Mouse (Mus musculus) adrenal gland, postnatal 4 days (tissue): ENCODE data around the gene Eif4a2. TPM values are rescaled to one million over a fixed set of nuclear protein-coding genes. Genes with fewer than 3 reads are reported as not detected.
"Not testable (repeated sequence)": the region's sequence is repeated elsewhere in the genome, so short reads cannot be mapped to it uniquely, and the experiment has no call there.

Experiments used
- DNase-seq, 2 experiments: peaks; one replicate each; pipeline ENCODE4 v3.0.0; 2021 to 2022; ENCODE audit warnings: low spot score in 2 of 2, mixed read lengths in 2 of 2
- long read RNA-seq, 2 experiments: library from polyadenylated mRNA; stranded (forward); transcript quantifications; one replicate each; pipeline ENCODE4 v2.0.0; 2021
- total RNA-seq, 2 experiments: library from RNA; stranded (reverse); gene quantifications; 2 replicates each; pipeline ENCODE4 v1.2.3; 2021

The Eif4a2 gene
- 100 to 1,000 TPM; 482 to 508 TPM for total RNA-seq
- long read RNA-seq, experiment 1, transcript Eif4a2-210 (10 exons, 1,737 nt) = minor isoform, 12 of 202 reads
- long read RNA-seq, experiment 1, transcript Eif4a2-223 (10 exons, 2,203 nt) = minor isoform, 14 of 202 reads
- long read RNA-seq, experiment 1, transcript Eif4a2-201 (11 exons, 2,208 nt) = major isoform, 84 of 202 reads
- long read RNA-seq, experiment 1, transcript Eif4a2-203 (11 exons, 1,227 nt) = minor isoform, 34 of 202 reads
- long read RNA-seq, experiment 1, partial matches to known transcripts = 9 of 202 reads
- long read RNA-seq, experiment 1, other reads (novel, unspliced or antisense) = 40 of 202 reads
- long read RNA-seq, experiment 2, transcript Eif4a2-202 (11 exons, 2,708 nt) = minor isoform, 13 of 373 reads
- long read RNA-seq, experiment 2, transcript Eif4a2-223 (10 exons, 2,203 nt) = minor isoform, 21 of 373 reads
- long read RNA-seq, experiment 2, transcript Eif4a2-201 (11 exons, 2,208 nt) = major isoform, 135 of 373 reads
- long read RNA-seq, experiment 2, transcript Eif4a2-203 (11 exons, 1,227 nt) = minor isoform, 54 of 373 reads
- long read RNA-seq, experiment 2, partial matches to known transcripts = 54 of 373 reads
- long read RNA-seq, experiment 2, other reads (novel, unspliced or antisense) = 82 of 373 reads

DNA sequence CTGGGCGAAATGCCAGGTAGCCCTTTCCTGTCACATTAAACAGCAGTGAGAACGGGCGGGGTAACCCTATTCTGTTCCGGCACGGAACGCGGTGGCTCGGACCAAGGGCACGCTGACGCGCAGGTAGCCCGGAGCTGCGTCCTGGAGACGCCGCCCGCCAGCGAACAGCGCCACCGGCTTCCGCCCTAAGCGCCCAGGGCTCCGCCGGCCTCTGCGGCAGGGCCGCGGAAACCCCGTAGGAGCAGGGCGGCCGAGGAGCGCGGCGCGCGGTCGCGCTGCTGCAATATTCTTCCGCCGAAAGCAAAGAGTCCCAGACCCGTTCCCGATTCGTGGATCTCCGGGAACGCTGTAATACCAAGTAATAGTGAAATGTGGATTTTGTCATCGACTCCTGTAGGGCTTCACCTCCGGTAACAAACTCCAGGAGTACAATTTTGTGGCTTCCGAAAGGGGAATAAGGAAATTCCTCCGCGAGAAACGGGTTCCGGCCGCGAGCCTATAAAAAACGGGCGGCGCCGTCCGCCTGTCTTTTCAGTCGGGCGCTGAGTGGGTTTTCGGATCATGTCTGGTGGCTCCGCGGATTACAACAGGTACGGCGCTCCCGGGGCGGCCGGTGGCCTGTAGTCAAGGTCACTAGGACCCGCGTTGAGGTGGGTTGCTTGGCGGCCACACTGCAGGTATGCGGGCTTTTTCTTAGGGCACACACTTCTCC is at the start of gene Eif4a2:
Gene Eif4a2 (plus strand): TSS at position 214 of the 712 bp plus-strand sequence.
- DNase-seq = peak; percentile 85 to 87

GRCm38 (mm10) chr16:23057668-23058447 is 49.4 kb upstream of the Eif4a2 start, which contains the start of gene Kng1:
Kng1 (plus strand) TSS chr16:23057865.
- DNase-seq = not testable (repeated sequence)

DNA sequence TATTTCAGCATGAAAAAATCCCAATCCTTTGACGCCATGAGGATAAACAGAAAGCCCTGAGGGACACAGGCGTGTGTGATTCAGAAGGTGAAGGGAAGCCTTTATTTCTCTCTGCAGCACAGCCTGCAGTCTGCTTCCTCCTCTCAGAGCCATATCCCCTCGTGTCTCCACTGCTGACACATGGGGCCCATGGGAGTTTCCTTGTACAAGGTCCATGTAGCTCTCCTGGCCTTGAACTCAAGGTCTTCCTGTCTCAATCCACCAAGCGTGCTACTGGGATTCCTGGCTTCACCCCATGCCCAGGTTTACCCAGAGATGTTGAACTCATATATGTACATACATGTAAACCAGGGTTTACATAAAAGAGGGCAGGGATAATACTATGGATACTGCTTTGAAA is 47.6 kb upstream of the Eif4a2 start:
- not testable (repeated sequence) for DNase-seq

GRCm38 (mm10) chr16:23060781-23061325 is 46.4 kb upstream of the Eif4a2 start:
- DNase-seq = not testable (repeated sequence)

DNA sequence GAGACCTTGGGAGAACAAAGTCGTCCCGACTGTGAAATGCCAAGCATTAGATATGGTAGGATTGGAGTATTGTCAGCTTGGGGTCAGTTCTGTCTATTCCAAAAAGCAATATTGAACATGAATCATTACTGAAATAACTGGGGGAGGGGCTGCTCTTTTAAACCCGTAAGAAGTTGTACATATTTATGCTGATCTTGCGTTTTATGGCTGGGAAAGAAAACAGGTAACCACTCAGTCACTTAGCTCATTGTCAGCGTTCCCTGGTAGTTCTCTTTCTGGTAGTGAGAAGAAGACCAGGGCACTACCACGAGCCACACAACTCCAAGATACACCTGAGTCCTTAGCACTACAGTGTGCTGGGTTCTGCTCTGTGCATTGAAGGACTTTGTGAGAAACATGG is 29.7 kb upstream of the Eif4a2 start:
- not testable (repeated sequence) for DNase-seq

DNA sequence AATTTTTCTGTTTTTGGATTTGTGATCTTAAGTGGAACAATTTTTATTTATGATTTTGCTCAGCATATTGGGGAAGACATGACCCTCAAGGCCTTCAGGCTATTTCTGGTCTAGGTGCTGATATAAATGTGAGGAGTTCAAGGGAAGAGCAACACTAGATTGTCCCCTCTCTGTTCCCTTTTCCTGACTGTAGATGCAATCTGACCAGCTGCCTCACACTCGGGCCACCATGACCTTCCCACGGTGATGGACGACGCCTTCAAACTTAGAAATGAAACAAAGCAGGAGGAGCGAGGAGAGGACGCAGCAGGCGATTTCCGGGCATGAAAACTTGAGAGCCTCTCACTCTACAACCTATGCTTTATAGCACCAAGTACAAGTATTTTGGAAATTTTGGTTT is 20.1 kb upstream of the Eif4a2 start:
- DNase-seq = not testable (repeated sequence)

DNA sequence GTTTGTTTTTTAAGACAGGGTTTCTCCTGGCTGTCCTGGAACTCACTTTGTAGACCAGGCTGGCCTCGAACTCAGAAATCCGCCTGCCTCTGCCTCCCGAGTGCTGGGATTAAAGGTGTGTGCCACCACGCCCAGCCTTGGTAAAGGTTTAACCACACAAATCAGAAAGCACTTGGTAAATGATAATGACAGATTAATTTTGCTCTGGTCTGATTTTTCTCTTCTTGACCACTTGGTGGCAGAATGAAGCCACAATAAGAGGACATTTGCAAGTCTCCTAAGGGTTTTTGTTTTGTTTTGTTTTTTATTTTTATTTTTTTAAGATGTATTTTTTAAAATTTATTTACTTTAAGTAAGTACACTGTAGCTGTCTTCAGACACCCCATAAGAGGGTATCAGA is 19.5 kb upstream of the Eif4a2 start:
- not testable (repeated sequence) for DNase-seq

GRCm38 (mm10) chr16:23088491-23088890 is 18.8 kb upstream of the Eif4a2 start:
- not testable (repeated sequence) for DNase-seq

DNA sequence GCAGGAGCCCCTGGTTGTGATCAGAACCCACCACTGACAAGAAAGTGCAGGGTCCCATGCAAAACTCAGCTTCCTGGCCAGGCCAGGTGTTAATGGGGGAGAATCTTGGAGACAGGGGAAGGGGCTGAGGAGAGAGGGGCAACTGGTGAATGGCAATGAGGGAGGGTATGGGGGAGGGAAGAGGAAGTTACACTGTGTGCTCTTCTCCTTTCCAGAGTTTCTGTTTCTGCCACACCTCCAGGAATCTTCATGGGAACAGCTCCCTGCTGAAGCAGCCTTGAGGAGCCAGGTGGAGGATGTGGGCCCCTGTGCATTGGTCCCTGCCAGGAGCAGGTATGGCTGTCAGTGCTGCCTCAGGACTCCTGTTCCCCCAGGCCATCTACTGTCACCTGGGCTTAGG is 15.9 kb upstream of the Eif4a2 start:
- not testable (repeated sequence) for DNase-seq

DNA sequence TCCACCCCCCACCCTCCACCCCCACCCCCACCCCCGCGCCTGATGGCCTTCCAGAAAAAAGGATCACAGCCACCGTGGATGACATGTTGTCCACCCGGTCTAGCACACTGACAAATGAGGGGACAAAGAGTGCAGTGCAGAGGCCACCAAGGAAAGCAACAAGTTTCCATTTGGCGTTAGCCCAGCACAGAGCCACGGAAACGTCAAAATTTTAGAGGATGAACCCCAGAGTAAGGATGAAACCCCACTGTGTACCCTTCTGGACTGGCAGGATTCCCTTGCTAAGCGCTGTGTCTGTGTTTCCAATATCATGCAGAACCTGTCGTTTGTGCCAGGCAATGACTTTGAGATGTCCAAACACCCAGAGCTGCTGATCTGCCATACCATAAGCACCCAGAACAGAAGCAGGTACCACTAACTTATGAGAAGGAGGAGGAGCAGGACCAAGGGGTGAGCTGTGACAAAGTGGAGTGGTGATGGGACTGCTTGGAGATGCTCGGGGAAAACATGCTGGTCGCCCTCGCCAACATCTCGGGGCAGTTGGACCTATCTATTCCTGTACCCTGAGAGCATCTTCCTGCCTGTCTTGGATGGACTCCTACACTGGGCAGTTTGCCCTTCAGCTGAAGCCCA is 13.8 kb upstream of the Eif4a2 start:
- no peak for DNase-seq

DNA sequence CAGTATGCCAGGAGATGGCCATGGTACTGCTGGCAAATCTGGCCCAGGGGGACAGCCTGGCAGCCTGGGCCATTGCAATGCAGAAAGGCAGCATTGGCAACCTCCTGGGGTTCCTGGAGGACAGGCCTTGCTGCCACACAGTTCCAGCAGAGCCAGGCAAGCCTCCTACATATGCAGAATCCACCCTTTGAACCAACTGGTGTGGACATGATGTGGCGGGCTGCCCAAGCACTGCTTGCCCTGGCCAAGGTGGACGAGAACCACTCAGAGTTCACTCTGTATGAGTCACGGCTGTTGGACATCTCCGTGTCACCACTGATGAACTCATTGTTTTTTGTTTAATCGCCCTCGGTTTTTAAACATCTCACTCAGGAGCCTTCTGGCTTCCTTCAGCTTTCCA is 13.1 kb upstream of the Eif4a2 start:
- no peak for DNase-seq

DNA sequence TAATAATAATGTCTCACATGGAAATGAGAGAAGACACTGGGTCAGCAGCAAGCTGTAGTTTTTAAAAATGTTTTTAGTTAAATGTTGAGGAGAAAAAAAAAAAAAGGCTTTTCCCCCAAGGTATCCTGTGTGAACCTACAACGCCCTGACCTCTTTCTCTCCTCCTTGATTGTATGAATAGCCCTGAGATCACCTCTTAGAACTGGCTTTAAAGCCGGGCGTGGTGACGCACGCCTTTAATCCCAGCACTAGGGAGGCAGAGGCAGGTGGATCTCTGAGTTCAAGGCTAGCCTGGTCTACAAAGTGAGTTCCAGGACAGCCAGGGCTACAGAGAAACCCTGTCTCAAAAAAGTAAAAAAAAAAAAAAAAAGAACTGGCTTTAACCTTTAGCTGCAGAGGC is 11.7 kb upstream of the Eif4a2 start:
- not testable (repeated sequence) for DNase-seq

GRCm38 (mm10) chr16:23096886-23097285 is 10.4 kb upstream of the Eif4a2 start:
- not testable (repeated sequence) for DNase-seq

GRCm38 (mm10) chr16:23097290-23098104 is 9.7 kb upstream of the Eif4a2 start:
- not testable (repeated sequence) for DNase-seq

DNA sequence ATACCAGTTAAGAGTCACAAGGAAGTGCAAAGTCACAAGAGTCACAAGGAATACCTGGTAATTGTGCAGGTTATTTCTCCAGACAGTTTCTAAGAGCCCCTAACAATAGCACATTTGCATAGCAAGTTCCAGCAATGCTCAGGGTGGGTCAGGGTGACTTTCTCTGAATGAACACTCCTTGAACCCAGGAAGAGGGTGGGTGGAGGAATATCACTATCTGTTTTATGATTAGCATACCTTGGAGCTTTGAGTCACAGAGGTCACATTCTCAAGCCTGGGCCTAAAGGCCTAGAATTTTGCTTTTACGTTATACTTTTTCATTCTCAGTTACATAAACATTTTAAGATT is 9.2 kb upstream of the Eif4a2 start:
- DNase-seq = not testable (repeated sequence)

GRCm38 (mm10) chr16:23099632-23100031 is 7.6 kb upstream of the Eif4a2 start:
- no peak for DNase-seq

DNA sequence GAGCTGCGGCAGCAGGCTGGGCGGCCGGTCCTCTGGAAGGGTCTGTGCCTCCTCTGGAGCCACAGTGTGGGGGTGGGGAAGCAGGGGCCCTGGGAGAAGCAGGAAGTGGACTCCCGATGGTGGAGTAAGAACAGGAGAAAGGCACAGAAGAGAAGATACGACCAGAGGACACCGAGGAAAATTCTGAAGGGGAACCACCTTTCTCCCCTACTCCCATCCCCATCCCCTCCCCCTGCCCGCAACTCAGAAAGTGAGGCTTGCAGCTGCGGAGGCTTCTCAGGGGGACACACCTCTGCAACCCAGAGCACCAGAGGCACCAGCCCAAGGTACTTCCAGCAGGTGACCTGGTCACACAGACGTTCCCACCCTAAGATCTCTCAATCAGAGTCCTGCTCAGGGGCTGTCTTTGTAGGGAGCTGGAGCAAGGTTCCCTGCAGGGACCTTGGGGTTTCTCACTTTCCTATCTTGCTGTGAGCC is 7.1 kb upstream of the Eif4a2 start:
- no peak for DNase-seq

DNA sequence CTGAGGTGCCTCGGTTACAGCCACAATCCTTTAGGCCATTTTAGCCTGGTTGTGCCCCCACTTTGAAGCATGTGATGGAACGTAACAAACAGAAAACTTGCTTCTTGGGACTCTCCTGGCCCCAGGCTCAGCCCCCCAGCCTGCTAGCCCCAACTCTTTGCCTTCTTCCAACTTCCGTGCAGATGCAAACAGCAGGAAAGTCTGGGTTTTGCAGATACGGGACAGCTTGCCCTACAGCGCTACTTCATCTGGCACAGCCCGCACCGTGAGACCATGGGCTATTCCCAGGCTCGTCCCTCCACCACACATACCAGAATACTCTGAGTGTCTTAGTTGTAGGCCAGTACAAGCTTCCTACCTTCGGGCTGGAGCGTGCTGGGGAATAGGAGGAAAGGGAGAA is 6.6 kb upstream of the Eif4a2 start:
- no peak for DNase-seq

GRCm38 (mm10) chr16:23102340-23103037 is 4.8 kb upstream of the Eif4a2 start:
- no peak for DNase-seq
